Mouse (Mus musculus): ENCODE measurements around the gene Igfbp5.
A peak's percentile ranks its signal among the peaks of the same experiment; 100 is the strongest.

GRCm38 (mm10) chr1:72879319-72879634 lies 4.6 kb upstream of the Igfbp5 start:
- TF ChIP-seq ZNF384 (IDR thresholded peaks at IDR 0.05; ENCODE audit: low read depth, low read length) (no peak), MAFK (IDR thresholded peaks at IDR 0.05; ENCODE audit: insufficient read depth, low read depth, low read length) (no peak), ZC3H11A (IDR thresholded peaks at IDR 0.05; ENCODE audit: borderline replicate concordance, low read depth, low read length) (peak; percentile 70), CHD2 (IDR thresholded peaks at IDR 0.05; ENCODE audit: low read depth, low read length) (no peak), HCFC1 (IDR thresholded peaks at IDR 0.05; ENCODE audit: borderline replicate concordance, insufficient read depth, low read length) (no peak)

Data from ES-E14 (cell line).